Mouse (Mus musculus) left cerebral cortex, postnatal 14 days (tissue): ENCODE data around the gene Tmem270. TPM values are rescaled to one million over a fixed set of nuclear protein-coding genes. Genes with fewer than 3 reads are reported as not detected.
"Not testable (repeated sequence)": the region's sequence is repeated elsewhere in the genome, so short reads cannot be mapped to it uniquely, and the experiment has no call there.

ENCODE experiments used
- DNase-seq, 2 experiments: peaks; one replicate each; pipeline ENCODE4 v3.0.0; 2021 to 2022; ENCODE audit warnings: low spot score in 2 of 2, mixed read lengths in 1 of 2
- intact Hi-C: fragments of 180-260 bp; cut with DNase I; formaldehyde crosslinking; loops from one replicate; pipeline ENCODE4 v1.15.1; 2025
- long read RNA-seq, 2 experiments: library from polyadenylated mRNA; stranded (forward); transcript quantifications; one replicate each; pipeline ENCODE4 v2.0.0; 2021
- total RNA-seq, 2 experiments: library from RNA; stranded (reverse); gene quantifications; 2 replicates each; pipeline ENCODE4 v1.2.3; 2021

Gene Tmem270
- not detected for total RNA-seq
- long read RNA-seq, experiment 1: 0 reads
- long read RNA-seq, experiment 2: 0 reads

- no peak for DNase-seq
- intact Hi-C loops: loop anchor here (1.0 to 10.0 kb wide), 3 partner anchors 59 to 412 kb away; no protein-coding TSS in a partner anchor
Observed at GRCm38 (mm10) chr5:134906633-134907032, at the start of gene Tmem270. Gene Tmem270 (minus strand): TSS chr5:134906733.

- intact Hi-C loops: no loop called here
- no peak for DNase-seq
Observed at GRCm38 (mm10) chr5:134955491-134955890, 49.0 kb upstream of the Tmem270 start.

DNA sequence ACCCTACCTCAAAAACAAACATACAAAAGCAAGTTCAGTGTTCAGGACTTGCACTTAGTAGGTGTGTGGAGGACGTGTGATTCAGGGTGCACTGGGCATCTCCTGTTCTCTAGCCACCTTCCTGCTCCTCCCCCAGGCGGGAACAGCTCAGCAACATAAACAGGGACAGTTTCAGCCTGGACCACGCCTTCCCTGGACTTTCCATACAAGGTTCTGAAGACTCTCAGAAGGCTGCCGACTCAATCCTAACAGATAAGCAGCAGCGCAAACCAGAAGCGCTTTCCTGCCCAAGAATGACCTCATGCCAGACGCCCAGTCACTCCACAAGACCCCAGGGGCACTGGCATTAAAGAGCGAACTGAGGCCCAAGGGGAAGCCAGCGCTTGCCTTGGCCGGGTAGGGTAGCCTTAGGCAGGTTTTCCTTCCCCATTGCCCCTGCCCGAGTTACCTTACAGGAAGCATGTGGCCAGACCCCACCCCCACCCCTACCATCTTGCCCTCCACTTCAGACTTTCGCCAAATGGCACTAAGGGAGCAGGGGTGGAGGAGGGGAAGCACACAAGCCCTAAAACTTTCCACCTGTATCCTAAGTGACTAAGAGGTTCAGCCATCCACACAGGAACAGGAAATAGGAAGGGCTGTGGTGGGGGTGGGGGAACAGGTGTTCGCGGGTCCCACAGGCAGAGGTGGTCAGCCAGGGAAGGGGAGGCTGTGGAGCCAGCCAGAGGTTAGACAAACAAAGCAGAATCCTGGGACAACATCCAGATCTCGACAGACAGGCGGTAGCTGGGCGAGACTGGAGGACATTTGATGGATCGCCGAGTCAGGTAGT, 44.7 kb upstream of the Tmem270 start:
- intact Hi-C loops: no loop called here
- no peak for DNase-seq

DNA sequence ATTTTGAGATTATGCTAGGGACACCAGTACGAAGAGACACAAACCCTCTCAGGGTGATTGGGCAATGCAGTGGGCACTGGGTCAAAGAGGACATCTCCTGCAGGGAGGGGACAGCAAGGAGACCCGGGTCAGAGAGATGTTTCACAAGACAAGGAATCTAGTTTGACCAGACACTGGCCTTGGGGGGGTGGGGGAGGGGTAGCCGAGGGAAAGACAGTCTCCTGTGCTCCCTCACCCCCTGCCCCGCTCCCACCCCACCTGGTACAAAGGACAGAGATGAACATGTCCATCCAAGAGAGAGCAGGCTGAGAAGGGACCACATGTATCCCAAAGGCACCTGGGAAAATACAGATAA, 41.5 kb upstream of the Tmem270 start:
- no peak for DNase-seq
- intact Hi-C loops: no loop called here

- intact Hi-C loops: no loop called here
- no peak for DNase-seq
Observed at GRCm38 (mm10) chr5:134947420-134948084, 41.0 kb upstream of the Tmem270 start.

DNA sequence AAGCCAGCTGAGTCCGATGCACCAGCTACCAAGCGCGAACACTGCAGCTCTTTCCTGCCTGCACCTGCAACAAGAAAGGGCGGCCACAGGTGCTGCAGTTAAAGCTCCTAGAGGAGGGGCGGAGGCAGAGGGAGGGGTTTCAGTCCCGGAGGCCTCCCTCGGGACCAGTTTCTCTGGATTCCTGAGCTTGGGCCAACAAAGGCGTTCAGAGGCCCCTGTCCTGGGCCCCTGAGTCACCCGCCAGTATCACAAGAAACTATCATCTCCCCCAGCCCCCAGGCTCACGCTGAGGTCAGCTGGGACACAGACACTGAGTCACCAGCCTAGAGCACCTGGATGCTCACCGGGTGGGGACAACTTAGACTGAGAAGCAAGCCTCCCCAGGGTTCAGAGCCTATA, 40.3 kb upstream of the Tmem270 start, which contains the start of gene Cldn4:
Cldn4 (minus strand) TSS at position 78 of the 399 bp plus-strand sequence.
- no peak for DNase-seq
- intact Hi-C loops: no loop called here

GRCm38 (mm10) chr5:134946063-134946856, 39.7 kb upstream of the Tmem270 start:
- no peak for DNase-seq
- intact Hi-C loops: no loop called here

- intact Hi-C loops: no loop called here
- no peak for DNase-seq
Observed at GRCm38 (mm10) chr5:134945266-134945959, 38.9 kb upstream of the Tmem270 start.

- no peak for DNase-seq
- intact Hi-C loops: no loop called here
Observed at GRCm38 (mm10) chr5:134944179-134944578, 37.6 kb upstream of the Tmem270 start.

DNA sequence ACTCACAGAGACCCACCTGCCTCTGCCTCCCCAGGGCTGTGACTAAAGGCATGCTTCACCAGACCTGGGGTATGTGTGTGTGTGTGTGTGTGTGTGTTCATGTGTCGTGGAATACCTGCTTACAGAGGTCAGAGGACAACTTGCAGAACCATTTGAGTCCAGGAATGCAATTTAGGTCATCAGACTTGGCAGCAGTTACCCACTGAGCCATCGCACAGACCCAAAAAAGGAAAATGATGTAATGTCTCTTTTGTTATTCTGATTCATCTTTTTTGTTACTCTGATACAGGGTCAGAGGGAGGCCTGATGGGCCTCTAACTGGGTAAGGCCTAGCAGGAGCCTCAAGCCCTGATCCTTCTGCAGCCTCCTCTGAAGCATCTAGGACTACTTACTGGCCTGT, 36.2 kb upstream of the Tmem270 start:
- intact Hi-C loops: no loop called here
- DNase-seq: no peak

DNA sequence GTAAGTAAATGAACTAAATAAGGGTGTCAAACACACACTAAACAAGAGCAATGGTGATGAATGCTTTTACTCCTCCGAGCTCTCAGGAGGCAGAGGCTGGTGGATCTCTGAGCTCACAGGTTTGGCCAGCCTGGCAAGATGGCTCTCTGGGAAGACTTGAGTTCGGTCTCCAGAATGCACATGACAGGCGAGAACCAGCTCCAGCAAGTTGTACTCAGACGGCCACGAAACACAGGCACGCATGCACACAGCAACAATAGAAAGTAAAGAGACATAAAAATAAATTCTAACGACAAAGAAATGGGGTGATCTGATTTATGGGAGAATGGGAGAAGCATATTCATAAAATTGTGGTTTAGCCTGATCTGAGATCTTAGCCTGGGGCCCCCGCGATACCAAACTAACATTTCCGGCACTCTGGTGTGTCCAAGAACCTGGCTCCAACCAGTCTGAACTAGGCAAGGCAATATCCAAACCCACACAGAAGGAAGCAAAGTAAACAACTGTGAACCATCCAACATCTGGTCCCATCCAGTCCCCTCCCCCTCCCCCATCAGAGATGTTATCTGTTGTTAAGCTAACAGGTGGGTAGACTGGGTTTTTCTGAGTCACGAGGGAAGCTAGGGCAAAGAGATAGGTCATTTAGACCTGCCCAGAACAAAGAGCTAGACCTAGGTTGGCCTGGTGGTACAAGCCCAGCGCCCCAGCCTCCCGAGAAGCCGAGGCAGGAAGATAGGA, 35.1 kb upstream of the Tmem270 start:
- intact Hi-C loops: no loop called here

DNA sequence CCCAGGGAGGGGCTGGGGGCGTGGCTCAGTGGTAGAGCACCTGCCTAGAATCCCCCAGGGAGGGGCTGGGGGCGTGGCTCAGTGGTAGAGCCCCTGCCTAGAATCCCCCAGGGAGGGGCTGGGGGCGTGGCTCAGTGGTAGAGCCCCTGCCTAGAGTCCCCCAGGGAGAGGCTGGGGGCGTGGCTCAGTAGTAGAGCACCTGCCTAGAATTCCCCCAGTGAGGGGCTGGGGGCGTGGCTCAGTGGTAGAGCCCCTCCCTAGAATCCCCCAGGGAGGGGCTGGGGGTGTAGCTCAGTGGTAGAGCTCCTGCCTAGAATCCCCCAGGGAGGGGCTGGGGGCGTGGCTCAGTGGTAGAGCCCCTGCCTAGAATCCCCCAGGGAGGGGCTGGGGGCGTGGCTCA, 33.0 kb upstream of the Tmem270 start:
- DNase-seq, intact Hi-C loops: not testable (repeated sequence)

More for the DNA sequence above, 35.1 kb upstream of the Tmem270 start:
- no peak for DNase-seq

GRCm38 (mm10) chr5:134939069-134939468, 32.5 kb upstream of the Tmem270 start:
- intact Hi-C loops: no loop called here
- no peak for DNase-seq

DNA sequence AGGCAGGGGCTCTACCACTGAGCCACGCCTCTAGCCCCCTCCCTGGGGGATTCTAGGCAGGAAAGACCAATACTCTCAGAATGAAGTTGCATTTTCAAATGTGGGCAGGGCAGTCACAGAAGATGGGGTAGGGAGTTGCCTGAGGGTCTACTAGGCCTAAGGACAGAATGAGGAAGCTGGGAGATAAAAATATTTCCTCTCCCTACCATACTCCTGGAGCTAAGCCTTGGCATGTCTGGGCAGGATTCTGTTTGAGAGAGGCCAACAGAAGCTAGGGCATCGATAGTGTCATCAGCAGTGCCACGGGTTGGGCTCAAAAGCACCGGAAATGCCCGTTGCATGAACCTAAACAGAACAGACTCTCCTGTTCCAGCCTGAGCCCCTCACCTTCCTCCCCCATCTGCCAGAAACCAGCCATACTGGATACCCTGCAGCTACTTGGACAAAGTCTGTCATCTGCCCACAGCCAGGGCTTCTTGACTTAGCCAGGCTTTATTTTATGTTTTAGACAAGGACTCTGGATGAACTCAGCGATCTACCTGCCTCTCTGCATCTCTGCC, 30.2 kb upstream of the Tmem270 start:
- no peak for DNase-seq
- intact Hi-C loops: no loop called here

GRCm38 (mm10) chr5:134936051-134936450, 29.5 kb upstream of the Tmem270 start:
- intact Hi-C loops: no loop called here
- no peak for DNase-seq

GRCm38 (mm10) chr5:134934666-134935065, 28.1 kb upstream of the Tmem270 start:
- intact Hi-C loops: loop anchor here (5.0 kb wide), 1 partner anchor 33 kb away; no protein-coding TSS in a partner anchor

GRCm38 (mm10) chr5:134933686-134934085, 27.2 kb upstream of the Tmem270 start:
- intact Hi-C loops: loop anchor here (5.0 kb wide), 1 partner anchor 34 kb away; no protein-coding TSS in a partner anchor
- not testable (repeated sequence) for DNase-seq

More at GRCm38 (mm10) chr5:134934666-134935065, 28.1 kb upstream of the Tmem270 start:
- DNase-seq: no peak

DNA sequence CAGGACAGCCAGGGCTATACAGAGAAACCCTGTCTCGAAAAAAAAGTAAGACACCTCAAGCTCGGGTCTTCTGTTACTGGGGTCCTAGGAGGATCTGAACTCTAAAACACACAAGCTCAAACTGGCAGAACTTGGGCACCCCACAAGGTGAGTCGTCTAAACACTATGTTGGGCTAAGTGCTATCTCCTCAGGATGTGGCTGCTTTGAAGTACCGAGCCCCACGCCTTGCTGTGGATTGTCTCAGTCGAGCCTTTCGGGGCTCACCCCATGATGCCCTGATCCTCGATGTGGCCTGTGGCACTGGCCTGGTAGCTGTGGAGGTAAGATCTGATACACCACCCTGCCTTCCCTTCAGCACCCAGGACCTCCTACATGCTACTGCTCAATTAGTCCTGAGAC, 26.7 kb upstream of the Tmem270 start:
- intact Hi-C loops: loop anchor here (5.0 kb wide), 1 partner anchor 34 kb away; no protein-coding TSS in a partner anchor
- no peak for DNase-seq
